Mouse (Mus musculus): Measurements from ENCODE around the gene Fbxo21. TPM values are rescaled to one million over a fixed set of nuclear protein-coding genes. Genes with fewer than 3 reads are reported as not detected.

The Fbxo21 gene
- 2.6 TPM for polyA plus RNA-seq (2014; fragmentation: Illumina TruSeq; extraction: RNeasy Lipid Tissue Mini Kit (QIAGEN cat#74804); ENCODE audit: low replicate concordance)

GRCm38 (mm10) chr5:117976657-117977500 lies at the start of gene Fbxo21:
Gene Fbxo21, plus strand, starts transcription at chr5:117976730.

GRCm38 (mm10) chr5:118027698-118028190 lies 51.2 kb downstream of the Fbxo21 start, which contains the start of gene Tesc:
Gene Tesc, plus strand, starts transcription at chr5:118027743.

Other genes starting within 250 kb of the Fbxo21 start
- gene Nos1, start 195.7 kb upstream of the Fbxo21 start, polyA plus RNA-seq (2014; fragmentation: Illumina TruSeq; extraction: RNeasy Lipid Tissue Mini Kit (QIAGEN cat#74804); ENCODE audit: low replicate concordance), result 0.26 TPM
- not detected for gene Tesc, start 51.0 kb downstream of the Fbxo21 start, polyA plus RNA-seq (2014; fragmentation: Illumina TruSeq; extraction: RNeasy Lipid Tissue Mini Kit (QIAGEN cat#74804); ENCODE audit: low replicate concordance)
- 0.30 TPM for gene Fbxw8, start 178.7 kb downstream of the Fbxo21 start, polyA plus RNA-seq (2014; fragmentation: Illumina TruSeq; extraction: RNeasy Lipid Tissue Mini Kit (QIAGEN cat#74804); ENCODE audit: low replicate concordance)
- not detected for gene Hrk, start 187.9 kb downstream of the Fbxo21 start, polyA plus RNA-seq (2014; fragmentation: Illumina TruSeq; extraction: RNeasy Lipid Tissue Mini Kit (QIAGEN cat#74804); ENCODE audit: low replicate concordance)

All from small intestine, adult 10 weeks (tissue).